Comparison of ENCODE assay signal across 24 mouse cellular contexts in the genomic region with DNA sequence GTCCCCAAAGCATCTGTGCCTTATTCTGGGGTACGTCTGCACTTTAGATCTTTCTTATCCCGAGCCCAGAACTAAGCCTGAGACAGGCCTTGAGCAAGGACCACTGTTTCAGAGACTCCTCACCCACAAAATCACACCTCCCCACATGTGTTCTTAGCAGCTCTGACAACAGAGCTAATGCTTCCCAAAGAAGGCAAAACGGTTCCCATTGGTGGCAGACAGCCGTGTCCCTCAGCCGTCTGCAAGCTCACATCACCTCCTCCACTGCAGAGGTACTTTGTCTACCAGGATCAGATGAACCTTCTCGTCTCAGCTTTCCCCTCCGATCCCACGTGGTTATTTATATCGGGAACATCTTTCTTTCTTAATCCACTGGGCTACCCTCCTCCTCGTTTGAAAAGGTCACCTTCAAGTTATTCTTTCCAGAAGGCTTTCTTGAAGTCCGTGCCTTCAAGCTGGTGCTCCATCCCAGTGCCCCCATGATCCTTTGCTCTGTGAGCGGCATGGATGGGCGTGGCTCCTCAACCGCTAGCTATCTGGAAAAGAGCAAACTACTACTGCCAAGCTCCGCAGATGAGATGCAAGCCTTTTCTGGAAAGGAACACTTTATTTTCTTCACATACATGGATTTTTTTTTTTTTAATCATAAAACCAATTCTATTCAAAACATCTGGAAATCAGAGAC. TPM values are rescaled to one million over a fixed set of nuclear protein-coding genes. Genes with fewer than 3 reads are reported as not detected.
DNase-seq lines count a peak whose midpoint lies in the region; ATAC-seq and TF ChIP-seq lines count a peak whose summit lies in the region.
"Had no signal": no experiment of that assay in that cellular context is flagged by ENCODE, and none has a peak within 500 bp of the region (broad histone marks: within the 10 kb centered on the region; RNA-seq: fewer than 3 reads in every experiment).

No protein-coding gene starts in this region.

- H3K36me3 ChIP-seq in forebrain, embryonic 12.5 days (replicated peaks): no peaks in the 10 kb centered on the region
- no peaks in the 10 kb centered on the region for H3K36me3 ChIP-seq in forebrain, embryonic 11.5 days (ENCODE audit: control insufficient read depth, insufficient read depth, low read length)
- H3K36me3 ChIP-seq in heart, embryonic 13.5 days: no peaks in the 10 kb centered on the region
- H3K36me3 ChIP-seq in limb, embryonic 12.5 days: peaks cover 5% of the 10 kb centered on the region; the same call in 1 of the 2 replicates
- no peaks in the 10 kb centered on the region for H3K36me3 ChIP-seq in hindbrain, postnatal 0 days (ENCODE audit: insufficient read depth, low read length)
- H3K36me3 ChIP-seq: hindbrain, embryonic 12.5 days; limb, embryonic 15.5 days; liver, embryonic 15.5 days; midbrain, embryonic 12.5 days; neural tube, embryonic 12.5 days had no signal

- TF ChIP-seq CTCF in hindbrain, postnatal 0 days (IDR thresholded peaks at IDR 0.05; ENCODE audit: low read depth): no peak

- H3K27ac ChIP-seq in forebrain, embryonic 12.5 days: peak overlapping the region; percentile 26; the same call in 1 of the 2 replicates
- H3K27ac ChIP-seq in forebrain, embryonic 11.5 days (ENCODE audit: low read depth, low read length): no peak overlapping the region
- peak overlapping the region; percentile 64; the same call in 1 of the 2 replicates for H3K27ac ChIP-seq in heart, embryonic 13.5 days (replicated peaks)
- H3K27ac ChIP-seq in limb, embryonic 12.5 days: 0 out of 2 replicates have a peak overlapping the region, but pooled peaks have one; percentile 19
- H3K27ac ChIP-seq in hindbrain, postnatal 0 days: no peak overlapping the region
- H3K27ac ChIP-seq: hindbrain, embryonic 12.5 days; limb, embryonic 15.5 days; liver, embryonic 15.5 days; neural tube, embryonic 12.5 days had no signal

- no peak overlapping the region for H3K9ac ChIP-seq in forebrain, embryonic 12.5 days
- H3K9ac ChIP-seq in forebrain, embryonic 11.5 days (ENCODE audit: low read length): no peak overlapping the region
- no peak overlapping the region for H3K9ac ChIP-seq in heart, embryonic 13.5 days
- no peak overlapping the region for H3K9ac ChIP-seq in limb, embryonic 12.5 days (replicated peaks)
- no peak overlapping the region for H3K9ac ChIP-seq in hindbrain, postnatal 0 days (replicated peaks; ENCODE audit: low read length)
- H3K9ac ChIP-seq: embryonic facial prominence, embryonic 15.5 days; hindbrain, embryonic 12.5 days; limb, embryonic 15.5 days; liver, embryonic 15.5 days; midbrain, embryonic 12.5 days; neural tube, embryonic 12.5 days had no signal

- peaks cover 62% of the 10 kb centered on the region for H3K4me1 ChIP-seq in forebrain, embryonic 12.5 days
- H3K4me1 ChIP-seq in forebrain, embryonic 11.5 days (replicated peaks; ENCODE audit: control insufficient read depth, insufficient read depth, low read length): peaks cover 35% of the 10 kb centered on the region
- peaks cover 40% of the 10 kb centered on the region for H3K4me1 ChIP-seq in heart, embryonic 13.5 days
- H3K4me1 ChIP-seq in limb, embryonic 12.5 days (replicated peaks): peaks cover 56% of the 10 kb centered on the region
- no peaks in the 10 kb centered on the region for H3K4me1 ChIP-seq in hindbrain, postnatal 0 days (ENCODE audit: insufficient read depth, low read length)

- no peak for ATAC-seq in forebrain, embryonic 12.5 days (ENCODE audit: low FRiP score)
- no peak for ATAC-seq in forebrain, embryonic 11.5 days (replicated peaks; ENCODE audit: low FRiP score)
- ATAC-seq in heart, embryonic 13.5 days (ENCODE audit: extremely low read depth, insufficient number of reproducible peaks, low FRiP score, low TSS enrichment): no peak
- ATAC-seq in limb, embryonic 12.5 days (ENCODE audit: insufficient number of reproducible peaks, insufficient read depth, low FRiP score, low TSS enrichment, low read depth): no peak
- no peak for ATAC-seq in hindbrain, postnatal 0 days
- ATAC-seq: inflammation-experienced regulatory T-cells, adult 6 months; lung, postnatal 0 days had no signal

- no peak overlapping the region for H3K4me2 ChIP-seq in forebrain, embryonic 12.5 days
- H3K4me2 ChIP-seq in forebrain, embryonic 11.5 days (ENCODE audit: low read depth, low read length, severe bottlenecking): no peak overlapping the region
- H3K4me2 ChIP-seq in heart, embryonic 13.5 days: no peak overlapping the region
- no peak overlapping the region for H3K4me2 ChIP-seq in limb, embryonic 12.5 days
- H3K4me2 ChIP-seq in hindbrain, postnatal 0 days (ENCODE audit: low read depth, low read length): no peak overlapping the region
- H3K4me2 ChIP-seq: embryonic facial prominence, embryonic 15.5 days; hindbrain, embryonic 12.5 days; limb, embryonic 15.5 days; liver, embryonic 15.5 days; midbrain, embryonic 12.5 days; neural tube, embryonic 12.5 days had no signal

- WGBS in forebrain, embryonic 12.5 days: 84% methylated on average over 15 of the region's 15 CpGs
- WGBS in forebrain, embryonic 11.5 days: 83% methylated on average over 15 of the region's 15 CpGs
- WGBS in heart, embryonic 13.5 days: 69% methylated on average over 15 of the region's 15 CpGs
- WGBS in limb, embryonic 12.5 days: 68% methylated on average over 15 of the region's 15 CpGs
- WGBS in hindbrain, postnatal 0 days: 84% methylated on average over 15 of the region's 15 CpGs

- no peaks in the 10 kb centered on the region for H3K27me3 ChIP-seq in forebrain, embryonic 12.5 days
- H3K27me3 ChIP-seq in forebrain, embryonic 11.5 days (ENCODE audit: control insufficient read depth, insufficient read depth, low read length): no peaks in the 10 kb centered on the region
- no peaks in the 10 kb centered on the region for H3K27me3 ChIP-seq in heart, embryonic 13.5 days (replicated peaks)
- H3K27me3 ChIP-seq in limb, embryonic 12.5 days: no peaks in the 10 kb centered on the region
- H3K27me3 ChIP-seq in hindbrain, postnatal 0 days (ENCODE audit: insufficient read depth, low read length): no peaks in the 10 kb centered on the region
- H3K27me3 ChIP-seq: embryonic facial prominence, embryonic 15.5 days; hindbrain, embryonic 12.5 days; limb, embryonic 15.5 days; liver, embryonic 15.5 days; midbrain, embryonic 12.5 days; neural tube, embryonic 12.5 days had no signal

- H3K4me3 ChIP-seq in forebrain, embryonic 12.5 days (replicated peaks): no peak overlapping the region
- no peak overlapping the region for H3K4me3 ChIP-seq in forebrain, embryonic 11.5 days (ENCODE audit: low read depth, low read length)
- H3K4me3 ChIP-seq in heart, embryonic 13.5 days: no peak overlapping the region
- no peak overlapping the region for H3K4me3 ChIP-seq in limb, embryonic 12.5 days (replicated peaks)
- no peak overlapping the region for H3K4me3 ChIP-seq in hindbrain, postnatal 0 days (ENCODE audit: low read length)
- H3K4me3 ChIP-seq: embryonic facial prominence, embryonic 15.5 days; hindbrain, embryonic 12.5 days; limb, embryonic 15.5 days; liver, embryonic 15.5 days; midbrain, embryonic 12.5 days; neural tube, embryonic 12.5 days had no signal

- no peak for DNase-seq in forebrain, embryonic 11.5 days (ENCODE audit: low spot score)
- DNase-seq in heart, postnatal 4 days: no peak
- DNase-seq in ES-CJ7 (ENCODE audit: low read depth, low spot score): peak; percentile 66
- no peak for DNase-seq in hindbrain, postnatal 0 days (ENCODE audit: low spot score)
- DNase-seq in adrenal gland, postnatal 25 days: no peak
- DNase-seq: adrenal gland, adult 2 months; cerebellum, adult 11 months; cerebellum, postnatal 14 days; kidney, adult 8-10 months; kidney, postnatal 4 days; right cerebral cortex, postnatal 4 days; thymus, adult 18-20 months; thymus, postnatal 4 days had no signal

- no peaks in the 10 kb centered on the region for H3K9me3 ChIP-seq in forebrain, embryonic 12.5 days
- no peaks in the 10 kb centered on the region; the same call in 1 of the 2 replicates for H3K9me3 ChIP-seq in forebrain, embryonic 11.5 days (ENCODE audit: control insufficient read depth, low read length)
- H3K9me3 ChIP-seq in heart, embryonic 13.5 days: no peaks in the 10 kb centered on the region
- H3K9me3 ChIP-seq in limb, embryonic 12.5 days: no peaks in the 10 kb centered on the region
- H3K9me3 ChIP-seq in hindbrain, postnatal 0 days (ENCODE audit: low read length): no peaks in the 10 kb centered on the region
- H3K9me3 ChIP-seq: embryonic facial prominence, embryonic 15.5 days; hindbrain, embryonic 12.5 days; limb, embryonic 15.5 days; liver, embryonic 15.5 days; midbrain, embryonic 12.5 days; neural tube, embryonic 12.5 days had no signal

RNA-seq across cellular contexts. Expression of a gene that starts 17.6 kb away (rescaled TPM):
- 48.4 and 58.6 TPM in 2 replicates for polyA plus RNA-seq in forebrain, embryonic 12.5 days (2016; fragmentation: Nextera tagmentation; extraction: Ambion mirVana)
- 52.3 and 65.1 TPM in 2 replicates for polyA plus RNA-seq in forebrain, embryonic 11.5 days (2014; fragmentation: Nextera tagmentation; extraction: Ambion mirVana)
- polyA plus RNA-seq in heart, embryonic 13.5 days (2015; fragmentation: Nextera tagmentation; extraction: Ambion mirVana): 23.2 and 23.6 TPM in 2 replicates
- 10 to 100 TPM; 17.2 to 20.5 TPM for total RNA-seq in heart, postnatal 4 days (2021)
- 61.2 and 67.7 TPM in 2 replicates for polyA plus RNA-seq in limb, embryonic 12.5 days (2016; fragmentation: Nextera tagmentation; extraction: Ambion mirVana)
- 36.6 and 41.3 TPM in 2 replicates for total RNA-seq in hindbrain, postnatal 0 days (2014; rRNA removed)
- polyA plus RNA-seq in hindbrain, postnatal 0 days (2015; fragmentation: Nextera tagmentation; extraction: Ambion mirVana): 21.2 and 22.3 TPM in 2 replicates
- total RNA-seq in adrenal gland, postnatal 25 days (2021): 23.8 and 29.5 TPM in 2 replicates

RNA-seq across cellular contexts. Expression of a gene that starts 25.4 kb away (rescaled TPM):
- polyA plus RNA-seq in forebrain, embryonic 12.5 days (2016; fragmentation: Nextera tagmentation; extraction: Ambion mirVana): 103 and 109 TPM in 2 replicates
- polyA plus RNA-seq in forebrain, embryonic 11.5 days (2014; fragmentation: Nextera tagmentation; extraction: Ambion mirVana): 109 and 113 TPM in 2 replicates
- polyA plus RNA-seq in heart, embryonic 13.5 days (2015; fragmentation: Nextera tagmentation; extraction: Ambion mirVana): 78.6 and 92.4 TPM in 2 replicates
- 10 to 100 TPM; 38.9 to 48.2 TPM for total RNA-seq in heart, postnatal 4 days (2021)
- polyA plus RNA-seq in limb, embryonic 12.5 days (2016; fragmentation: Nextera tagmentation; extraction: Ambion mirVana): 127 and 149 TPM in 2 replicates
- total RNA-seq in hindbrain, postnatal 0 days (2014; rRNA removed): 49.8 and 112 TPM in 2 replicates
- polyA plus RNA-seq in hindbrain, postnatal 0 days (2015; fragmentation: Nextera tagmentation; extraction: Ambion mirVana): 104 and 106 TPM in 2 replicates
- total RNA-seq in adrenal gland, postnatal 25 days (2021): 38.9 and 47.4 TPM in 2 replicates

Comparison
In these comparisons a context has a peak if more than half of its experiments do, and no peak if none do; other contexts are left out.
1. H3K27ac ChIP-seq: peak in forebrain, embryonic 12.5 days (single experiment), heart, embryonic 13.5 days (single experiment) and limb, embryonic 12.5 days (single experiment); none in forebrain, embryonic 11.5 days (single experiment) and hindbrain, postnatal 0 days (single experiment).